Mouse (Mus musculus): Measurements from ENCODE around the gene Tnfsf10. TPM values are rescaled to one million over a fixed set of nuclear protein-coding genes. Genes with fewer than 3 reads are reported as not detected.

Gene Tnfsf10
- polyA plus RNA-seq, 2 experiments = 0.04 to 0.09 TPM

DNA sequence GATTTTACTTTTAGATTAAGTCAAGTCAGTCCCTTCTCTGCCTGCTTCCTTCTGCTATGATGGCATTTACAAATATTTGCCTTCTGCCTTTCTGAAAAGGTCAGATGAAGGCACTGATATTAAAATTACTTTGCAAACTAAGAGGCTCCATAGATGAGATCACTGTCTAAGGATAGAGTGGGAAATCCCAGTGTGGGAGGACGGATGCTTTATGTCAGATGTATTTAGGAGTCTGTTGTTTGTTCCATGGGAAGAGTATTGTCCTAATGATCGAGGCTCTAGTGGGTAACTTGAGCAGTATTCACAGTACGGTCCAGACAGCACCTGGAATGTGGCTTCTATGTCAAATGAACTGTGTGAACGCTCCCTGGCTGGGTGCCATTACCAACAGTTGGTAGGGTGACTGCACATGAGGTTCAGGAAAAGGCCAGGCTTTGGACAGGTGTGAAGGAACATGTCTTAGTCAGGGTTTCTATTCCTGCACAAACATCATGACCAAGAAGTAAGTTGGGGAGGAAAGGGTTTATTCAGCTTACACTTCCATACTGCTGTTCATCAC, 9.9 kb downstream of the Tnfsf10 start:
- no peaks in the 10 kb centered on the region for H3K4me1 ChIP-seq (replicated peaks; ENCODE audit: control insufficient read depth in 2 of 2, insufficient read depth in 2 of 2, low read length in 1 of 2)
- WGBS (ENCODE audit: insufficient replicate concordance) = 58% methylated on average over 4 of the region's 4 CpGs
- DNase-seq (ENCODE audit: low read depth in 3 of 3, low spot score in 3 of 3) = no peak

GRCm38 (mm10) chr3:27330706-27331105, 13.9 kb downstream of the Tnfsf10 start:
- no peaks in the 10 kb centered on the region for H3K27me3 ChIP-seq (ENCODE audit: control insufficient read depth, insufficient read depth, low read length)
- ATAC-seq (ENCODE audit: insufficient read depth) (no peak), DNase-seq (ENCODE audit: low read depth in 3 of 3, low spot score in 3 of 3) (no peak)
- no peak overlapping the region for H3K4me3 ChIP-seq (ENCODE audit: insufficient read depth in 1 of 2, low read depth in 2 of 2, low read length in 2 of 2)
- no peak overlapping the region for H3K9ac ChIP-seq (replicated peaks)
- H3K36me3 ChIP-seq (replicated peaks; ENCODE audit: control insufficient read depth, insufficient read depth, low read depth) = no peaks in the 10 kb centered on the region
- H3K27ac ChIP-seq = no peak overlapping the region
- 61% methylated on average over 5 of the region's 5 CpGs for WGBS (ENCODE audit: insufficient replicate concordance)
- no peaks in the 10 kb centered on the region for H3K9me3 ChIP-seq (ENCODE audit: control insufficient read depth, low read length)
- H3K4me1 ChIP-seq (replicated peaks; ENCODE audit: control insufficient read depth in 2 of 2, insufficient read depth in 2 of 2, low read length in 1 of 2) = no peaks in the 10 kb centered on the region
- TF ChIP-seq EP300 (IDR thresholded peaks at IDR 0.05; ENCODE audit: low read depth) (no peak), CTCF (IDR thresholded peaks at IDR 0.05; ENCODE audit: low read depth) (no peak)
- H3K4me2 ChIP-seq (ENCODE audit: low read depth) = no peak overlapping the region

More for the DNA sequence above, 9.9 kb downstream of the Tnfsf10 start:
- Histone ChIP-seq H3K4me3 (ENCODE audit: insufficient read depth in 1 of 2, low read depth in 2 of 2, low read length in 2 of 2) (no peak overlapping the region), H3K9ac (replicated peaks) (no peak overlapping the region), H3K9me3 (ENCODE audit: control insufficient read depth, low read length) (no peaks in the 10 kb centered on the region), H3K27ac (no peak overlapping the region), H3K36me3 (replicated peaks; ENCODE audit: control insufficient read depth, insufficient read depth, low read depth) (no peaks in the 10 kb centered on the region), H3K4me2 (ENCODE audit: low read depth) (no peak overlapping the region), H3K27me3 (ENCODE audit: control insufficient read depth, insufficient read depth, low read length) (no peaks in the 10 kb centered on the region)
- no peak for TF ChIP-seq EP300 (IDR thresholded peaks at IDR 0.05; ENCODE audit: low read depth)
- no peak for TF ChIP-seq CTCF (IDR thresholded peaks at IDR 0.05; ENCODE audit: low read depth)
- ATAC-seq (ENCODE audit: insufficient read depth) = no peak

DNA sequence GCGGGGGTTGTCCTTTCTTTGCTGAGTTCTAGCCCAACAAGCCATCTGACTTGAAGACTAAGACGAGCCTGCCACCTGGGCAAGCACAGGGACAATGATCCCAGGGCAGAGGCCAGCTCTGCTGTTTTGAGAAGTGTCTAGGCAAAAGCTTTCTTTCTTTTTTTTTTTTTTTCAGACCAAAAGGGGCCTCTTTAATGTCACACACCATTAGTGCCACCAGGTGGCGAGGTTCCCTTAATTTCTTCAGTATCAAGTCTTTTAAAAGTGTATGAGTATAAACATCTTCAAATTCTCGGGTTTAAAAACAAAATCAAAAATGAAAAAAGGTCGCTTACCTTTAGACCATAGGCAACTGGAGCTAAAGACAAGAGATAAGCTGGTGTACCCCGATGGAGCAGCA, 21.6 kb downstream of the Tnfsf10 start:
- no peak overlapping the region for H3K4me2 ChIP-seq (ENCODE audit: low read depth)
- H3K4me3 ChIP-seq (ENCODE audit: insufficient read depth in 1 of 2, low read depth in 2 of 2, low read length in 2 of 2) = no peak overlapping the region
- no peaks in the 10 kb centered on the region for H3K36me3 ChIP-seq (replicated peaks; ENCODE audit: control insufficient read depth, insufficient read depth, low read depth)
- TF ChIP-seq EP300 (IDR thresholded peaks at IDR 0.05; ENCODE audit: low read depth) (no peak), CTCF (IDR thresholded peaks at IDR 0.05; ENCODE audit: low read depth) (peak; percentile 20; the same call in 1 of the 2 replicates)
- ATAC-seq (ENCODE audit: insufficient read depth) = no peak
- no peak overlapping the region for H3K9ac ChIP-seq (replicated peaks)
- H3K27ac ChIP-seq = no peak overlapping the region
- no peak for DNase-seq (ENCODE audit: low read depth in 3 of 3, low spot score in 3 of 3)
- no peaks in the 10 kb centered on the region for H3K4me1 ChIP-seq (replicated peaks; ENCODE audit: control insufficient read depth in 2 of 2, insufficient read depth in 2 of 2, low read length in 1 of 2)
- no peaks in the 10 kb centered on the region for H3K27me3 ChIP-seq (ENCODE audit: control insufficient read depth, insufficient read depth, low read length)
- WGBS (ENCODE audit: insufficient replicate concordance) = 16% methylated on average over 6 of the region's 6 CpGs
- no peaks in the 10 kb centered on the region for H3K9me3 ChIP-seq (ENCODE audit: control insufficient read depth, low read length)

GRCm38 (mm10) chr3:27338887-27339286, 22.1 kb downstream of the Tnfsf10 start:
- no peaks in the 10 kb centered on the region for H3K27me3 ChIP-seq (ENCODE audit: control insufficient read depth, insufficient read depth, low read length)
- no peak overlapping the region for H3K4me3 ChIP-seq (ENCODE audit: insufficient read depth in 1 of 2, low read depth in 2 of 2, low read length in 2 of 2)
- no peaks in the 10 kb centered on the region for H3K4me1 ChIP-seq (replicated peaks; ENCODE audit: control insufficient read depth in 2 of 2, insufficient read depth in 2 of 2, low read length in 1 of 2)
- WGBS (ENCODE audit: insufficient replicate concordance) = 53% methylated on average over 3 of the region's 3 CpGs
- H3K9ac ChIP-seq (replicated peaks) = no peak overlapping the region
- no peak for DNase-seq (ENCODE audit: low read depth in 3 of 3, low spot score in 3 of 3)
- ATAC-seq (ENCODE audit: insufficient read depth) = no peak
- no peak overlapping the region for H3K4me2 ChIP-seq (ENCODE audit: low read depth)
- TF ChIP-seq EP300 (IDR thresholded peaks at IDR 0.05; ENCODE audit: low read depth) (no peak), CTCF (IDR thresholded peaks at IDR 0.05; ENCODE audit: low read depth) (no peak)
- H3K36me3 ChIP-seq (replicated peaks; ENCODE audit: control insufficient read depth, insufficient read depth, low read depth) = no peaks in the 10 kb centered on the region
- H3K27ac ChIP-seq = no peak overlapping the region
- H3K9me3 ChIP-seq (ENCODE audit: control insufficient read depth, low read length) = no peaks in the 10 kb centered on the region

DNA sequence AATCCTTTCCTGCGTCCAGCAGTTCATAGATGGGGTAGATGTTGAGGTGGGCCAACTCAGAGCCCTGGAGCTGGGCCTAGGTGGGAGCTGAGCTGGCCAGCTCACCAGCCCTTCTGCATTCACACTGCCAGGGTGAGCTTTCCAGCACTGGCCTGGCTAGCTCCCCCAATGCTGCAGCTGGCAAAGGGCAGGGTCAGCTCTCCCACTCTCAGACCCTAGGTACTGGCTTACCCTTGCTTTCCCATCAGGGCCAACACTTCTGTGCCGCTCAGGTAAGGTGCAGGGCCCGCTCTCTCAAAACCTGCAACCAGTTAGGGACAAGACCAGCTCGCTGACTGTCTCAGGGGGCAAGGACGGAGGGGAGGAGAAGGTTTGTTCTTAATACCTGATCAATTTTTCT, 23.9 kb downstream of the Tnfsf10 start:
- H3K4me3 ChIP-seq (ENCODE audit: insufficient read depth in 1 of 2, low read depth in 2 of 2, low read length in 2 of 2) = no peak overlapping the region
- ATAC-seq (ENCODE audit: insufficient read depth) = no peak
- H3K27me3 ChIP-seq (ENCODE audit: control insufficient read depth, insufficient read depth, low read length) = no peaks in the 10 kb centered on the region
- 63% methylated on average over 5 of the region's 5 CpGs for WGBS (ENCODE audit: insufficient replicate concordance)
- no peak overlapping the region for H3K9ac ChIP-seq (replicated peaks)
- DNase-seq (ENCODE audit: low read depth in 3 of 3, low spot score in 3 of 3) = no peak
- no peaks in the 10 kb centered on the region for H3K4me1 ChIP-seq (replicated peaks; ENCODE audit: control insufficient read depth in 2 of 2, insufficient read depth in 2 of 2, low read length in 1 of 2)
- TF ChIP-seq EP300 (IDR thresholded peaks at IDR 0.05; ENCODE audit: low read depth) = no peak
- no peak overlapping the region for H3K27ac ChIP-seq
- no peaks in the 10 kb centered on the region for H3K36me3 ChIP-seq (replicated peaks; ENCODE audit: control insufficient read depth, insufficient read depth, low read depth)
- no peak overlapping the region for H3K4me2 ChIP-seq (ENCODE audit: low read depth)
- no peaks in the 10 kb centered on the region for H3K9me3 ChIP-seq (ENCODE audit: control insufficient read depth, low read length)

Data from liver, embryonic 14.5 days (tissue).